Comparison of ENCODE assay signal across 20 mouse cellular contexts in genomic region chr3:125869873-125870272, GRCm38 (mm10).
A peak's percentile ranks its signal among the peaks of the same experiment; 100 is the strongest.
DNase-seq lines count a peak whose midpoint lies in the region; ATAC-seq and TF ChIP-seq lines count a peak whose summit lies in the region.
"Had no signal": no experiment of that assay in that cellular context is flagged by ENCODE, and none has a peak within 500 bp of the region (broad histone marks: within the 10 kb centered on the region; RNA-seq: fewer than 3 reads in every experiment).

No protein-coding gene starts in this region.

- no peaks in the 10 kb centered on the region for H3K9me3 ChIP-seq in kidney, embryonic 14.5 days (ENCODE audit: control insufficient read depth, low read length)
- H3K9me3 ChIP-seq: embryonic facial prominence, embryonic 15.5 days; forebrain, embryonic 10.5 days; heart, embryonic 13.5 days had no signal

- H3K27ac ChIP-seq in kidney, adult 2 months (ENCODE audit: insufficient read depth, low read depth, low read length) = no peak overlapping the region
- no peak overlapping the region for H3K27ac ChIP-seq in kidney, embryonic 14.5 days (ENCODE audit: low read depth, low read length)
- H3K27ac ChIP-seq: embryonic facial prominence, embryonic 15.5 days; forebrain, embryonic 10.5 days; gastrocnemius, adult 2 months; heart, embryonic 13.5 days had no signal

- H3K27me3 ChIP-seq in kidney, adult 2 months (replicated peaks; ENCODE audit: control insufficient read depth, insufficient read depth, low read length) = no peaks in the 10 kb centered on the region
- H3K27me3 ChIP-seq in kidney, embryonic 14.5 days (ENCODE audit: control insufficient read depth, insufficient read depth, low read length) = no peaks in the 10 kb centered on the region
- H3K27me3 ChIP-seq: embryonic facial prominence, embryonic 15.5 days; heart, embryonic 13.5 days had no signal

- peak; percentile 79; the same call in 1 of the 2 replicates for ATAC-seq in kidney, embryonic 14.5 days (ENCODE audit: low FRiP score, low TSS enrichment)
- ATAC-seq: forebrain, embryonic 14.5 days had no signal

- H3K36me3 ChIP-seq in kidney, adult 2 months (ENCODE audit: control insufficient read depth, insufficient read depth, low read length) = no peaks in the 10 kb centered on the region
- H3K36me3 ChIP-seq in kidney, embryonic 14.5 days (ENCODE audit: control insufficient read depth, insufficient read depth, low read length) = no peaks in the 10 kb centered on the region
- H3K36me3 ChIP-seq: embryonic facial prominence, embryonic 15.5 days; forebrain, embryonic 10.5 days; heart, embryonic 13.5 days had no signal

- H3K4me2 ChIP-seq in kidney, embryonic 14.5 days (replicated peaks; ENCODE audit: low read depth, low read length) = no peak overlapping the region
- H3K4me2 ChIP-seq: embryonic facial prominence, embryonic 15.5 days; heart, embryonic 13.5 days had no signal

- peak; percentile 67 for DNase-seq in kidney, adult 2 months
- DNase-seq in kidney, postnatal 10 days = peak; percentile 20
- peak; percentile 13 to 33 for DNase-seq in kidney, postnatal 4 days
- no peak for DNase-seq in thymus, postnatal 10 days (ENCODE audit: low spot score in 2 of 2)
- no peak for DNase-seq in layer of hippocampus, postnatal 10 days (ENCODE audit: low spot score in 2 of 2)
- DNase-seq in thymus, postnatal 25 days = no peak
- DNase-seq: adrenal gland, adult 2 months; adrenal gland, postnatal 25 days; cerebellum, adult 18-20 months; cerebellum, adult 9-11 months; cerebellum, postnatal 36 days; gastrocnemius, adult 2 months; gastrocnemius, postnatal 25 days; heart, postnatal 36 days had no signal

- H3K4me1 ChIP-seq in kidney, adult 2 months (ENCODE audit: control insufficient read depth, insufficient read depth, low read length) = peaks cover 4% of the 10 kb centered on the region; the same call in 1 of the 2 replicates
- H3K4me1 ChIP-seq in kidney, embryonic 14.5 days (ENCODE audit: control insufficient read depth, insufficient read depth, low read length) = no peaks in the 10 kb centered on the region
- H3K4me1 ChIP-seq: embryonic facial prominence, embryonic 15.5 days; forebrain, embryonic 10.5 days; heart, embryonic 13.5 days had no signal

- no peak for TF ChIP-seq POLR2A in kidney, adult 2 months (IDR thresholded peaks at IDR 0.05; ENCODE audit: low read depth, low read length)

- 58% methylated on average over 4 of the region's 4 CpGs for WGBS in kidney, adult 2 months
- WGBS in kidney, embryonic 14.5 days = 62% methylated on average over 4 of the region's 4 CpGs

- no peak overlapping the region for H3K4me3 ChIP-seq in kidney, adult 2 months (ENCODE audit: insufficient read depth, low read depth, low read length)
- H3K4me3 ChIP-seq in kidney, embryonic 14.5 days (ENCODE audit: low read length) = no peak overlapping the region
- H3K4me3 ChIP-seq: embryonic facial prominence, embryonic 15.5 days; erythroblast, embryonic 14.5 days; forebrain, embryonic 10.5 days; gastrocnemius, adult 2 months; heart, embryonic 13.5 days had no signal

- H3K9ac ChIP-seq in kidney, embryonic 14.5 days (ENCODE audit: low read depth, low read length) = no peak overlapping the region
- H3K9ac ChIP-seq: embryonic facial prominence, embryonic 15.5 days; heart, embryonic 13.5 days had no signal

- TF ChIP-seq CTCF in kidney, adult 2 months (conservative IDR thresholded peaks at IDR 0.05; ENCODE audit: insufficient read depth, insufficient read length, low read depth, low read length) = no peak

Comparison
In these comparisons a context has a peak if more than half of its experiments do, and no peak if none do; other contexts are left out.
1. DNase-seq: peak in kidney, adult 2 months (single experiment), kidney, postnatal 10 days (single experiment) and kidney, postnatal 4 days (2 of 2); none in thymus, postnatal 10 days (0 of 2), layer of hippocampus, postnatal 10 days (0 of 2) and thymus, postnatal 25 days (single experiment).